Mouse (Mus musculus): ENCODE results near the gene Sash1. TPM values are rescaled to one million over a fixed set of nuclear protein-coding genes. Genes with fewer than 3 reads are reported as not detected.
A peak's percentile ranks its signal among the peaks of the same experiment; 100 is the strongest.

Sash1 gene
- polyA plus RNA-seq, 1 experiment, result 19.9 TPM

DNA sequence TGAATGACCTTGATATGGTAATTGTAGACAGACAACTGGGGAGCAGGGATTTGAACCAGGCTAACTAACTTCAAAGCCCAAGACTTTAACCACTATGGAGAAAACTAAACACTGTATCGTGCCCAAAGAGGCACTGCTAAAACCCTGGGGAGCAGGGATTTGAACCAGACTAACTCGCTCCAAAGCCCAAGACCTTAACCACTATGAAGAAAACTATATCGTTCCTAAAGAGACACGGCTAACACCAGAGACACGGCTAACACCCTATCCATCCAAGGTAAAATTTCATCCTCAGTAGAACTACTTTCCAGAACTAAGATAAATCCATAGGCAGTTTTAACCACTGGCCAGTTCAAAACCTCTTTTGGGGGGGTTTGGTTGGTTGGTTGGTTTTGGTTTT is 1.3 kb downstream of the Sash1 start:
- H3K27ac ChIP-seq (ENCODE audit: insufficient read depth, low read depth, low read length), result no peak overlapping the region
- TF ChIP-seq POLR2A (IDR thresholded peaks at IDR 0.05; ENCODE audit: low read depth, low read length), result no peak
- TF ChIP-seq CTCF (IDR thresholded peaks at IDR 0.05; ENCODE audit: extremely low read depth, insufficient read length, insufficient replicate concordance, low read depth, low read length), result no peak
- no peaks in the 10 kb centered on the region for H3K36me3 ChIP-seq (ENCODE audit: control insufficient read depth, insufficient read depth, low read length)
- H3K4me1 ChIP-seq (ENCODE audit: control insufficient read depth, insufficient read depth, insufficient read length, low read length), result peaks cover 5% of the 10 kb centered on the region; the same call in 1 of the 2 replicates
- H3K4me3 ChIP-seq (ENCODE audit: low read depth, low read length), result no peak overlapping the region
- H3K27me3 ChIP-seq (ENCODE audit: control insufficient read depth, insufficient read depth, low read length), result no peaks in the 10 kb centered on the region
- WGBS, result 66% methylated on average over 5 of the region's 5 CpGs

DNA sequence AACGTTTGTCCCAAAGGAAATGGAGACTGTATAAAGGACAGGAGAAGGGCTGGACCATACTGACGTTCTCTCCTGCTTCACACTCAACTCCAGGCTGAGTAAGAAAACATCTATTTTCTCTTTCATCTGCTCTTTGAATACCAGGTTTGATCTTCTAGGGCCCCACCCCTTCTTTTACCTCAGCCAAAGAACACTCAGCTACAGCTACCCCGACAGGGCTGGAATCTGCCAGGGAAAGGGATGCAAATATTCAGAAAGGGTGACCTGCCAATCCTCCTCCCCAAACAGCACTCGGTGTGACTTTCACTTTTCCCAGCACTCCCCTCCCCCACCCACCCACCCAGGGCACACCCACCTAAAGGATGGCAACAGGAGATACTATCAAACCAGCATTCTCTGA is 2.2 kb downstream of the Sash1 start:
- 0 out of 2 replicates have a peak overlapping the region, but pooled peaks have one; percentile 2 for H3K27ac ChIP-seq (ENCODE audit: insufficient read depth, low read depth, low read length)
- peaks cover 5% of the 10 kb centered on the region; the same call in 1 of the 2 replicates for H3K4me1 ChIP-seq (ENCODE audit: control insufficient read depth, insufficient read depth, insufficient read length, low read length)
- no peaks in the 10 kb centered on the region for H3K36me3 ChIP-seq (ENCODE audit: control insufficient read depth, insufficient read depth, low read length)
- 13% methylated on average over 4 of the region's 4 CpGs for WGBS
- TF ChIP-seq POLR2A (IDR thresholded peaks at IDR 0.05; ENCODE audit: low read depth, low read length) (no peak), CTCF (IDR thresholded peaks at IDR 0.05; ENCODE audit: extremely low read depth, insufficient read length, insufficient replicate concordance, low read depth, low read length) (no peak)
- no peak overlapping the region for H3K4me3 ChIP-seq (ENCODE audit: low read depth, low read length)
- no peaks in the 10 kb centered on the region for H3K27me3 ChIP-seq (ENCODE audit: control insufficient read depth, insufficient read depth, low read length)

DNA sequence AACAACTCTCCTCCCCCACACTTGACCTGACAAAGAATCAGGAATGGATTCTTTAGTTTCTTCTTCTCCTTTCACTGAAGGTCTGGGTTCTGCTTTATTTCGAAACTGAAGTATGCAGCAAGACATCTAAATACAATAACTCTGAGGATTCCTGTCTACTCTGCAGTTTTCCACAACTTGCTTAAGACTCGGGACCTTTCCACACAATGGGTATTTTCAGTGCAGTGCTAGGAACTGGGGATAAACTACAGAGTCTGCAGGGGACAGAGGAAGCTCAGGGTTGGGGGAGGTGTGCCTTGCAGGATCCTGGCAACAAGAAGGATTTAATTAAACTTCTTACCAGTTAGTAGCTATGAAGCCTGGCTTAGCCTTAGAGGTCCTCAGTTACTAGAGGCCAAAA is 4.1 kb downstream of the Sash1 start:
- Histone ChIP-seq H3K27ac (ENCODE audit: insufficient read depth, low read depth, low read length) (no peak overlapping the region), H3K4me1 (ENCODE audit: control insufficient read depth, insufficient read depth, insufficient read length, low read length) (peaks cover 5% of the 10 kb centered on the region; the same call in 1 of the 2 replicates), H3K27me3 (ENCODE audit: control insufficient read depth, insufficient read depth, low read length) (no peaks in the 10 kb centered on the region), H3K36me3 (ENCODE audit: control insufficient read depth, insufficient read depth, low read length) (no peaks in the 10 kb centered on the region), H3K4me3 (ENCODE audit: low read depth, low read length) (no peak overlapping the region)
- TF ChIP-seq CTCF (IDR thresholded peaks at IDR 0.05; ENCODE audit: extremely low read depth, insufficient read length, insufficient replicate concordance, low read depth, low read length) (no peak), POLR2A (IDR thresholded peaks at IDR 0.05; ENCODE audit: low read depth, low read length) (no peak)
- WGBS, result 76% methylated on average over 2 of the region's 2 CpGs

DNA sequence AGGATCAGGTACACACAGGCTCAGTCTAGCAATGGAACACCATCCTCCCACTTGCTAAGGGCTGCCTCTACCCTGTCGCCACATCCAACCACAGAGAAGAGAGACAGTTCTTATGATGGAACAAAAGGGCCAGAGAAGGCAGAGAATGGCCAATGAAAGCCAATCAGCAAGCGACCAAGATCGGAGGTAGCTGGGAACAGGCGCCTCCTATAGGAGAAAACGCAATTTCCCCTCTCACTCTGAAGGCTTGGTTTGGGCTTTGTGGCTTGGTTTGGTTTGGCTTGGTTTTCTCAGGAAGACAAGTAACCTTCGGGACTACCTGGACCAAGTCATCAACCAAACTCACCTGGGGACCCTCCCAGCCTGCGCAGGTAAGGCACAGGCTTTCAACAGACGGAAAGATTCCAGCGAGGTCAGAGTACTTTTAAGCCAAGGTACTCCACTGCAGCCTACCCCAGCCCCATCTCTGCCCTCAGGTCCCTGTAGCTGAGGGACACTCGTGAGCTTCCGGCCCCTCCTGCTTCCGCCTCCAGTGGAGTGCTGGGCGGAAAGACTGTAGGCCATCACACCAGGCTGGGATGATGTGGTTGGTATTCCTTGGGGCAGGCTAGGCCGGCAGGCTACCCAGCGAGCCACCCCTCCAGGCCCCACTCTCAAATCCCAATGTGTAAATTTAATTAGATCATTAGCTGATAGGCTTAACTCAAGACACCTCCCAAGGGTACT is 4.8 kb downstream of the Sash1 start:
- H3K4me3 ChIP-seq (ENCODE audit: low read depth, low read length), result no peak overlapping the region
- 90% methylated on average over 15 of the region's 15 CpGs for WGBS
- TF ChIP-seq CTCF (IDR thresholded peaks at IDR 0.05; ENCODE audit: extremely low read depth, insufficient read length, insufficient replicate concordance, low read depth, low read length) (no peak), POLR2A (IDR thresholded peaks at IDR 0.05; ENCODE audit: low read depth, low read length) (no peak)
- no peak overlapping the region for H3K27ac ChIP-seq (ENCODE audit: insufficient read depth, low read depth, low read length)
- no peaks in the 10 kb centered on the region for H3K36me3 ChIP-seq (ENCODE audit: control insufficient read depth, insufficient read depth, low read length)
- no peaks in the 10 kb centered on the region for H3K27me3 ChIP-seq (ENCODE audit: control insufficient read depth, insufficient read depth, low read length)
- H3K4me1 ChIP-seq (ENCODE audit: control insufficient read depth, insufficient read depth, insufficient read length, low read length), result peaks cover 5% of the 10 kb centered on the region; the same call in 1 of the 2 replicates

DNA sequence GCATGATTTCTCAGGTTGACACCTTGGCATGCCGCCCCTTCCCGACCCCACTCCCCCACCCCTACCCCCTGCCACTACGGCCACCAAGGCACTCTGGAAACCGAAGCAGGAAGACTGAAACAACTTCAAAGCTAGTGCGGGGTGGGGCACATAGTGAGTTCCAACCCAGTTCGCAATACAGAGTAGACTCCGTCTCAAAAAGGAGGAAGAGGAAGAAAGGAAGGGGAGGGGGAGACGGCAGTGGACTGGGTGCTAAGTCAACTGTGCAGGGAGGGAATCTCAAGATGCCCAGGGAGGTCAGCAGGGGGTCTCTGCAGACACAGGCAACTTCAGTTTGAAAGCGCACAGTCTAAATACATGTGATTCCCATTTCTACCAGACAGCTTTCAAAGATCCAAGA is 7.0 kb downstream of the Sash1 start:
- no peaks in the 10 kb centered on the region for H3K27me3 ChIP-seq (ENCODE audit: control insufficient read depth, insufficient read depth, low read length)
- no peak for TF ChIP-seq POLR2A (IDR thresholded peaks at IDR 0.05; ENCODE audit: low read depth, low read length)
- no peak for TF ChIP-seq CTCF (IDR thresholded peaks at IDR 0.05; ENCODE audit: extremely low read depth, insufficient read length, insufficient replicate concordance, low read depth, low read length)
- peaks cover 8% of the 10 kb centered on the region; the same call in 1 of the 2 replicates for H3K4me1 ChIP-seq (ENCODE audit: control insufficient read depth, insufficient read depth, insufficient read length, low read length)
- H3K4me3 ChIP-seq (ENCODE audit: low read depth, low read length), result no peak overlapping the region
- H3K27ac ChIP-seq (ENCODE audit: insufficient read depth, low read depth, low read length), result no peak overlapping the region
- H3K36me3 ChIP-seq (ENCODE audit: control insufficient read depth, insufficient read depth, low read length), result no peaks in the 10 kb centered on the region
- WGBS, result 47% methylated on average over 9 of the region's 9 CpGs

DNA sequence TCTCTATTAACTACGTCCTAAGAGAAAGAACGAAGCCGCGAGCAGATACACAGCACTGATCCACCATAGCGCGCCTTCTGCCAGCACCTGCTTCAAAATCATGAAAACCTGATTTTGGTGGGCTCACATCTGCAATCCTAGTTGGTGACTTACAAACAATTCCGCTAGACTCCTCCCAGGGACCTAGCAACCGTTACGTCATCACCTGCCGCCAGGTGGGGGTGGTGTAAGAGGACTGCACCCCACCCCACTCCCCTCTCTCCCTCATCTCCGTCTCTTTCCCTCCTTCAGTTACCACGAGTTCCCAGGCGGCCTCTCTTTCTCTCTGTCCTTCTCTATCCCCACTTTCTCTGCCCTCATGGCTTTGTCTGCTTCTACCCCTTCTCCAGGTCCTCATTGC is 7.5 kb downstream of the Sash1 start:
- TF ChIP-seq POLR2A (IDR thresholded peaks at IDR 0.05; ENCODE audit: low read depth, low read length) (no peak), CTCF (IDR thresholded peaks at IDR 0.05; ENCODE audit: extremely low read depth, insufficient read length, insufficient replicate concordance, low read depth, low read length) (no peak)
- Histone ChIP-seq H3K36me3 (ENCODE audit: control insufficient read depth, insufficient read depth, low read length) (no peaks in the 10 kb centered on the region), H3K4me3 (ENCODE audit: low read depth, low read length) (no peak overlapping the region), H3K4me1 (ENCODE audit: control insufficient read depth, insufficient read depth, insufficient read length, low read length) (peaks cover 7% of the 10 kb centered on the region; the same call in 1 of the 2 replicates), H3K27me3 (ENCODE audit: control insufficient read depth, insufficient read depth, low read length) (no peaks in the 10 kb centered on the region), H3K27ac (ENCODE audit: insufficient read depth, low read depth, low read length) (no peak overlapping the region)
- WGBS, result 78% methylated on average over 13 of the region's 13 CpGs

DNA sequence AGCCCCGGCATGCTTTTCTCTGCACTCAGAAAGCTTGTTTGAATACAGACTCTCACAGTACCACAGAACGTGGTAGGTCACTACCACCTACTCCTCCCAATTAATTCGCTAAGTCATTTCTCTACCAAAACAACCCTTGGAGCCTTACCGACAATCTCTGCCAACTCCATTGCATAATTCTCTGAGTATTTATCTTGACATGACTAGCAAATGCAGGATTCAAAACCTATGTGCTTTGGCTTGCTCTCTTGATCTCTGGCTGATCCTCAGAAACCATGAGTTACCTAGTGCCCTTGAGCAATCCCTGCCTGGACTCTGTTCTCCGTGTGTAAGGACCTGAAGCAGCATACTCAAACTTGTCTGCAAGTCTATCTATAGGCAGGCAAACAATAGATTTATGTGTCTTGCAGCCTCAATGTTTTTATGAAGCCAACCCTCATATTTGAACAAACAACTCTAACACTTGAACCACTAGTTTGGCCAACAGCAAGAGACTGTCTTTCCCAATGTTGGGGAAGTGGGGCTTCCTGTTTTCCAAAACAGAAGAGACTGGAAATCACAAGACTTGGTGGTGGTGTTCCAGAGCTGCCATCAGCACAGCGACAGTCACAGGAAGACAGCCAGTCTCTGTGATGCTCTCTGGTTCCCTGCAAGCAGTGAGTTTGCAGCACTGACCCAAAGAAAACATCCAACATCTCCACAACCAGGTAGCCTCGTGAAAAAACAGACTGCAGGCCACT is 12.1 kb downstream of the Sash1 start:
- no peaks in the 10 kb centered on the region for H3K27me3 ChIP-seq (ENCODE audit: control insufficient read depth, insufficient read depth, low read length)
- H3K4me1 ChIP-seq (ENCODE audit: control insufficient read depth, insufficient read depth, insufficient read length, low read length), result peaks cover 7% of the 10 kb centered on the region; the same call in 1 of the 2 replicates
- H3K4me3 ChIP-seq (ENCODE audit: low read depth, low read length), result no peak overlapping the region
- 48% methylated on average over 7 of the region's 7 CpGs for WGBS
- H3K27ac ChIP-seq (ENCODE audit: insufficient read depth, low read depth, low read length), result peak overlapping the region; percentile 1; the same call in 1 of the 2 replicates
- TF ChIP-seq POLR2A (IDR thresholded peaks at IDR 0.05; ENCODE audit: low read depth, low read length) (no peak), CTCF (IDR thresholded peaks at IDR 0.05; ENCODE audit: extremely low read depth, insufficient read length, insufficient replicate concordance, low read depth, low read length) (no peak)
- H3K36me3 ChIP-seq (ENCODE audit: control insufficient read depth, insufficient read depth, low read length), result no peaks in the 10 kb centered on the region

Measured in small intestine, adult 2 months (tissue).